Mouse (Mus musculus) cortical plate, adult 2 months (tissue): ENCODE measurements at regions not wholly inside any gene's neighbourhood (a gene's known extent, or its start where the extent isn't known, plus 50 kb on each side); places are given as distances from the start of the nearest gene placed in this dataset.

Experiments
- H3K27ac ChIP-seq: fragments of 200-500 bp; 2 replicates; pipeline ENCODE4 v1.5.1; 2012; ENCODE audit warnings: low read length, control low read depth, inconsistent platforms; ENCODE audit not compliant: insufficient read depth
- H3K4me1 ChIP-seq: fragments of 200-500 bp; 2 replicates; pipeline ENCODE4 v1.6.1; 2011; ENCODE audit warnings: low read length; ENCODE audit not compliant: control insufficient read depth, insufficient read depth
- H3K4me3 ChIP-seq: fragments of 200-500 bp; 2 replicates; pipeline ENCODE4 v1.5.1; 2011; ENCODE audit warnings: mild to moderate bottlenecking, low read length, control low read depth; ENCODE audit not compliant: insufficient read depth
- CTCF ChIP-seq: fragments of 200-500 bp; IDR thresholded peaks from 2 replicates; pipeline ENCODE4 v1.5.1; 2011; ENCODE audit warnings: mild to moderate bottlenecking, control low read depth, low read length; ENCODE audit not compliant: insufficient read depth; ENCODE audit errors: extremely low read depth
- POLR2A ChIP-seq: fragments of 200-500 bp; IDR thresholded peaks from 2 replicates; pipeline ENCODE4 v1.6.1; 2011; ENCODE audit warnings: mild to moderate bottlenecking, low read length, control low read depth; ENCODE audit not compliant: insufficient read depth; ENCODE audit errors: extremely low read depth

GRCm38 (mm10) chr10:9027070-9027807 is 141.4 kb upstream of the Sash1 start:
- no peaks in the 10 kb centered on the region for H3K4me1 ChIP-seq
- no peak overlapping the region for H3K27ac ChIP-seq
- H3K4me3 ChIP-seq = no peak overlapping the region
- TF ChIP-seq POLR2A (no peak), CTCF (no peak)

- no peak overlapping the region for H3K27ac ChIP-seq
- H3K4me3 ChIP-seq = no peak overlapping the region
These were observed 129.1 kb upstream of the Sash1 start for GRCm38 (mm10) chr10:9014810-9015505.

DNA sequence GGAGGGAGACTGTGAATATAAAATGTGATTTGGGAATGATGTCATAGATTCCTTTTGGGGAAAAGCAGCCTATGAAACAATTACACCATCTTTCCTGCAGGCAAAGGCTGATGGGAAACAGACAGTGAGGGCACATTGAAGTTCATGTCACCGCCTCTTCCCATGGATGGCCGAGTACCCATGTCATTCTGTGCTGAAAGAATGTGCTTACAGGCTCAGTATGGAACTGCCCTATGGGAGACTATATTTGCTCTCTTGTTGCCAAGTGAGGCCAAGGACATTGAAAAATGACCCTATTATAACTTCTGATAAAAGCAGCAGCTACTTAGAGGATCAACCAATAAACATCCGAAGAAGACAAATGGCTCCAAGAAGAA is 127.7 kb upstream of the Sash1 start:
- no peak for TF ChIP-seq POLR2A
- TF ChIP-seq CTCF = no peak

More at GRCm38 (mm10) chr10:9014810-9015505, 129.1 kb upstream of the Sash1 start:
- H3K4me1 ChIP-seq = 0 out of 2 replicates have a peak, but pooled peaks cover 3% of the 10 kb centered on the region
- TF ChIP-seq CTCF (no peak), POLR2A (no peak)

DNA sequence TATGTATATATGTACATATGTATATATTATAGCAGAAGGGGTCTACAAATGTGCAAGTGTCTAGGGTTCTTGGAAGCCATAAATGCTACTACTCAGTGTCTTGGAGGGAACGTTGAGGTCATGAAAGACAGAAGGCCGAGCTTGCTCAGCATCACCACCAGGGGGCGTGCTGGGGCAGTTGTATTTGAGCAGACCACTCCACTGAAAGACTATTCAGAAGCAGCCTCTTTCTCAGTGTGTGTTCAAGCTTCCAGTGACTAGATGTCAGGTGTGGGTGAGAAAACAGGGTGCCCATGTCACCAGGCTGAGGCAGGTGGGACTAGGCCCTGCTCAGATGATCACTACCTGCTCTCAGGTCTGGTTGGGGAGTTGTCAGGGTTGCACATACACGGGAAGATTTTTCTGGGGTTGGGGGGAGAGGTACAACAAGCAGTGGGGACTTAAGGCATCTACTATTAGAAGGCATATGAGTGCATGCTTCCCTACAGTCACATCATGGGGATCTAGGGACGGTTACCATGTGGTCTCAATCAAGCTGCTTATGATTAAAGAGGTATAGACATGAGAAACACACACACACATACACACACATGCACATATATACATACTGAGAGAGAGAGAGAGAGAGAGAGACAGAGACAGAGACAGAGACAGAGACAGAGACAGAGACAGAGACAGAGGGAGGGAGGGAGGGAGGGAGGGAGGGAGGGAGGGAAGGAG is 127.1 kb upstream of the Sash1 start:
- TF ChIP-seq POLR2A = no peak
- peak; percentile 78 for TF ChIP-seq CTCF
- H3K27ac ChIP-seq = no peak overlapping the region
- H3K4me1 ChIP-seq = peaks cover 3% of the 10 kb centered on the region; the same call in 1 of the 2 replicates
- H3K4me3 ChIP-seq = no peak overlapping the region

More for the DNA sequence above, 127.7 kb upstream of the Sash1 start:
- Histone ChIP-seq H3K27ac (no peak overlapping the region), H3K4me1 (0 out of 2 replicates have a peak, but pooled peaks cover 3% of the 10 kb centered on the region), H3K4me3 (no peak overlapping the region)

GRCm38 (mm10) chr10:9011906-9012305 is 126.0 kb upstream of the Sash1 start:
- Histone ChIP-seq H3K27ac (no peak overlapping the region), H3K4me1 (peaks cover 5% of the 10 kb centered on the region; the same call in 1 of the 2 replicates), H3K4me3 (no peak overlapping the region)
- TF ChIP-seq CTCF (no peak), POLR2A (no peak)

- no peak overlapping the region for H3K4me3 ChIP-seq
- peaks cover 5% of the 10 kb centered on the region for H3K4me1 ChIP-seq
- TF ChIP-seq CTCF (no peak), POLR2A (no peak)
- H3K27ac ChIP-seq = no peak overlapping the region
These were observed 124.3 kb upstream of the Sash1 start for GRCm38 (mm10) chr10:9010191-9010590.

DNA sequence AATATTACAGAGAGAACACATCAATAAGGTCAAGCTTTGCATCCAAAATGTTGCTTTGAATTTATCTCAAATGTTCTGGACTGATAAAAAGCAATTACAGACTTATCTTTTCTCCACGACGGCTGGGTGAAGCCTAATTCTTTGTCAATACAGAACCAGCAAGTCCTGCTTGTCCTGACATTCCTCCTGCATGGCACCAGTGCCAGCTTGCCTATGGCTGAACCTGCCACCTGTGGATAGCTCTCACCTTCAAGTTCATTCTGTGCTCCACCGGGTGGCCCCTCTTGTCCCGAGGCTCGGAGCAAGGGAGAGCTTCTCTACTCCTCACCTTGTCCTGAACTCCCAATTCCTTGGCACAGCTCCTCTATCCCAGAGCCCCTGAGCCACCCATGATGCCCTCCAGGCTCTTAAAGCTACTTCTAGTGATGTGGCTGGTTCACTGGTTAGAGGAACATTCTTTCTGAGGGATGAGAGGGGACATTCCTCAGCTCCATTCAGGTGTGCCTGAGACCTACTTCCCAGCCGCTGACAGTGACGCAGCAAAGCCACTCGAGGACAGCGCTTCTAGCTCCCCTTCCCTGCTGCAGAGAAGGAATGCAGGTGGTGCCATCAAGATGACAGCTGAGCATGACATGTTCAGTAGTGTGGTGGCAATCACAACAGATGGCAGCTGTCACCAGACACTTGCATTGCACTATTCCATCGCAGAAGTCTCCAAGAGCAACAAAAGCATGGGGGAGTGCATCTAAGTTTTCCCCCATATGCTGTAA is 119.5 kb upstream of the Sash1 start:
- TF ChIP-seq POLR2A (no peak), CTCF (no peak)
- Histone ChIP-seq H3K4me3 (no peak overlapping the region), H3K4me1 (peaks cover 3% of the 10 kb centered on the region), H3K27ac (no peak overlapping the region)

GRCm38 (mm10) chr10:9002261-9002660 is 116.4 kb upstream of the Sash1 start:
- Histone ChIP-seq H3K27ac (no peak overlapping the region), H3K4me3 (no peak overlapping the region), H3K4me1 (peaks cover 1% of the 10 kb centered on the region; the same call in 1 of the 2 replicates)
- TF ChIP-seq POLR2A (no peak), CTCF (no peak)

DNA sequence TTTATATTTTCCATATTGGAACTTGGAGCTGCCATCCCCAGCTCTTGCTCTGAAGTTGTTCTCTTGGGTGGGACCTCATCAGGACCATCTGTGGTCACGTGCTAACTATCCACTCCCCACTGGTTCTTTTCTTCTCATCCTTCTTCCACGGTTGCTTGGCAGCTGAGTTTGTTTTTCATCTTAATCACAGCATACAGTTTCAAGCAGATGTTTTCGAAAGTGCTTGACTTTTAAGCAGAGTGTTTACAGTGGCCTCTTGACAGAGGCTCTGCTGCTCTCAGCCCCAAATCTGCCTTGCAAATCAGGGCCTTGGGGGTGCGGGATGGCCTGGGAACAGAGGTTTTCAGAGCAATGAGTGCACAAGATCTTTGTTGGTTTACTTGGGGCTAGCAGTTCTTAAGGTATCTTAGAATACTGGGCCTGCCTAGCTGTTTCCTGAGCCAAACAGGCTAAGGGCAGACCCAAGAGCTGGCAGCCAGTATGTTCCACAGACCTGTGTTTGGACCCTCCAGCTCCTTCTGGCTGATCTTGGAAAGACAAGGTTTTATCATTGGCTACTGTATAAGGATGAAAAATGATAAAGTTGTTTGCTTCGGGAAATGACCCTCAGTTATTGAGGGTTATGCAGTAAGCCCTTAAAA is 113.0 kb upstream of the Sash1 start:
- Histone ChIP-seq H3K4me3 (no peak overlapping the region), H3K27ac (no peak overlapping the region), H3K4me1 (no peaks in the 10 kb centered on the region)
- TF ChIP-seq POLR2A = no peak
- TF ChIP-seq CTCF = no peak
